Mouse (Mus musculus) right cerebral cortex, postnatal 36 days (tissue): ENCODE measurements around the gene Haus5.

ENCODE experiments used
- DNase-seq, 2 experiments: peaks; one replicate each; pipeline ENCODE4 v3.0.0; 2022; ENCODE audit warnings: low spot score in 2 of 2, mixed read lengths in 1 of 2

Haus5 gene

DNA sequence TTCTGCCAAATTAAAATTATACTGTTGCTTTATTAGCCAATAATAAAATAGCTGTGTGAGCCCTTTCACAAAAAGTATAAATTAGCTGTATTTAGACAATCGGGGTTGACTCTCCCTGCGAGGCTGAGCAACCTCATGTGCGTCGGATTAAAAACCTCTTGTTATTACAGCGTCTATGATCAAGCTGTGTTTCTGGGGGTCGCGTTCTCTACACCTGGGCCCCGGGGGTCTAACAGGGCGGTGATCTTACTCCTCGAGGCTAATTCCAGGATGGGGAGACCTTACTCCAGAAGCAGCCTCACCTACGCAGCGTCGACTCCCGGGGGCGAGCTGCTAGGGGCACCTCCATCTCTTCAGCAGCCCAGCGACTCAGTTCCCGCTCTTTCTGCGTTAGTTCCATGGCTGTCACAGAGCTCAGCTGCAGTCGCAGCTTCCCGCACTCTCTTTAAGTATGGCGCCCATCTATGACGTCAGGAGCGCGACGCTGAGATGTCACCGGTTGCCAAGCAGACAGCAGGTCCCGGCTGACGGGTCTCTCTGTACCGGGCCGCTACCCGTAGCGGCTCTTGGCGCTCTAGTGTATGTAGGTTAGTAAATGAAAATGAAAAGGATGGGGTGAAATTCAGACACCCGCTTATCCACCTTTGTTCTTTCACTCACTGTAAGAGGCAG is at the start of gene Haus5:
Gene Haus5, minus strand, starts transcription at position 466 of the 672 bp plus-strand sequence.
- DNase-seq, result peak; percentile 91 to 92

DNA sequence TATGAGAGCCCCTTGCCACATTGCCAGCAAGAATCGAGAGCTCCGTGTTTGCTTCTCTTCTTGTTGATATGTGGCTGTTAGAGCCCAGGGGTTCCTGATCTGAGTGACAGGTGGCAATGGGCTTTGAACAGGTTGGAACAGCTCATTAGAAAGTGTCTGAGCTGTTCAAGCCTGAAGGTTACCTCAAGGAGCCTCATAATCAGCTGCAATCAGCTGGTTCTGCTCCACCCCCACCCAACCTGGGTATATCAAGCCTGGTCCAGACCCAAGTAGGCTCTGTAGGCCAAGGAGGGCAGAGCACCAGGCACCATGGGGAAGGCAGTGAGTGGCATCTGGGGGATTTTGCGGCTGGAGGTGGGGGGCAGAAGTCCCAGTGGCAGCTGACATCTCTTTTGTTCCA is 47.1 kb upstream of the Haus5 start, which contains the start of gene Atp4a:
Gene Atp4a, plus strand, starts transcription at position 268 of the 400 bp plus-strand sequence.
- no peak for DNase-seq

DNA sequence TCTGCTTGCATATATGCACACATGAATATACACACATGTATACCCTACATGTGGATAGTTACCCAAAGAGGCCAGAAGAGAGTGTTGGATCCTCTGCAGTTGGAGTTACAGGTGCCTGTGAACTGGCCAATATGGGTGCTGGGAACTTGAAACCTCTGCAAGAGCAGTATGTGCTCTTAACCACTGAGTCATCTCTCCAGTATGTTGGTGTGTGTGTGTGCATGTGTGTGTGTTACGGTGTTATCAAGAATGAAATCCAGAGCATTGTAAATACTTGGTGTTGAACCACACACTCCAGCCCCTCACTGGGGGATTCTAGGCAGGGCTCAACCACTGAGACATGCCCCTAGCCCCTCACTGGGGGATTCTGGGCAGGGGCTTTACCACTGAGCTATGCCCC is 42.6 kb upstream of the Haus5 start:
- DNase-seq, result no peak

DNA sequence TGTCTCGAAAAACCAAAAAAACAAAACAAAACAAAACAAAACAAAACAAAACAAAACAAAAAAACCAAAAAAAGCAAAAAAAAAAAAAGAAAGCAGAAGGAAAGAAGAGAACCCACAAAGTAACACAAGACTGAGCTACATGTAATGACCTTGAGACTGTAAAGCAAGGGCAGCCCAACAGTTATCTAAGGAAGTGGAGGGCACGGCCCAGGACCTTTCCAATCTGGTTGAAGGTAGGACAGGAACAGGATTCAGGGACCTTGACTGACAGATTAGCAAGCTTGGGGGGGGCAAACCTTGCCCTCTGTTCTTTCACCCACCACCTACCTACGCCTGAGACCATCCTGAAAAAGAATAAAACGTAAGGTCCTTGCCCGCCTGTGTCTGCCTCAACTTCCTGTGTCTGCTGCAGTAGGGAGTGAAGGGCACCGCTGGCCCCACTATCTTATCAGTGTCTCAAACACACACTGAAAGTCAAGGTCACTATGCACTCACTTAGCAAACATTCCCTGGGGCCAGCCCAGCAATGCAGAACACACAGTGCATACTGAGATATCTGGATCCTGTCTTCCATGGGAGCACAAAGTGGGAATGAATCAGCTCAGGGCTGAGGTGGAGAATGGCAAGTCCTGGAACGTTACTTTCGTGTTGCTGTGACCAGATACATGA is 41.6 kb upstream of the Haus5 start:
- no peak for DNase-seq

DNA sequence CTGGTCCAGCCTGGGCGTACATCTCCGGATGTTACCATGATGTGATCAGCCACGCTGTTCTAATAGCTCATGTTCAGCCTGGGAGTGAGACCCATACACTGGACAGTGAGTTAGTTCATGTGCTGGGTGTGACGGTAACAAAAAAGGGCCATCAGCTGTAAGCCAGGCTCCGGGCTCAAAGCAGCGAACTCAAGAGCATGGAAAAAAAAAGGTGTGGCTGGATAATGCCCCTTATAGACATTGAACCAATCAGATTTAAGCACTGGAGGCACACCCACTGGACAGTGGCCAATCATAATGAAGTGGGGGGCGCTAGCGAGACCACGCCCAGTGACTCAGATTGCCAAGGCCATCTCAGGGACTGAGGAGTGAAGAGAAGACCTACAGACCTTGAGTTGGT is 33.8 kb upstream of the Haus5 start, which contains the start of gene 2200002J24Rik:
Gene 2200002J24Rik, plus strand, starts transcription at position 338 of the 400 bp plus-strand sequence.
- no peak for DNase-seq

DNA sequence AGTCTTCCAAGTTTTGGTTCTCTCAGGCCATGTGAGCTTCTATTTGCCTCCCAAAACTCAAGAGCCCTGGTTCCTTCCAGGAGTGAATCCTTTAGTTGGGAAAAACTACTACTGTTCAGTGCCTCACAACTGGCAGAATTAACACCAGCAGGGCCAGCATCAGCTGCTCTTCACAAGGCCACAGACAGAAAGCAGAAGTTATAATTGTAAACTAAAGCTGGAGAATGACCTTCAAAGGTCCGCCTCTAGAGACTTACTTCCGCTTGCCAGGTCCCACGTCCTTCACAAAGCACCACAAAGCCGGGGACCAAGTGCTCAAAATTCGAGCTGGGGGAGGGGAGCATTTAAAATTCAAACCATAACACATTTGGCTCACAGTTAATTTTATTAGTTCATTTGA is 33.3 kb upstream of the Haus5 start:
- no peak for DNase-seq

DNA sequence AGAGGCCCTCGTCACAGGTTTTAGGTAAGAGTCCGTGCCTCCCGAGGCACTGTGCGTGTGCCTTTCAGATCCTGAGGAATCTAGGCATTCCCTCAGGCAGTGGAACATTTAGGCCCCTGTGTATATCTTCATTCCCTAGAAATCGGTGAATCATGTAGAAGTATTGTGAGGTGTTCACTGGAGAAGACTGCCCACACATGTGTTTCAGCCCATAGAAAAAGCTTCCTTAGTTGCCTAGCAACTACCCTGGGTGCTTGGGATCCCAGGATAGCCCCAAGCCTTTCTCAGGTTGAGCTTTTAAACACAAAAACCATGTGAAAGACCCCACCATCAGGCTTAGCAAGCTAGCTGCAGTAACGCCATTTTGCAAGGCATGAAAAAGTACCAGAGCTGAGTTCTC is 23.5 kb upstream of the Haus5 start:
- DNase-seq, result no peak

DNA sequence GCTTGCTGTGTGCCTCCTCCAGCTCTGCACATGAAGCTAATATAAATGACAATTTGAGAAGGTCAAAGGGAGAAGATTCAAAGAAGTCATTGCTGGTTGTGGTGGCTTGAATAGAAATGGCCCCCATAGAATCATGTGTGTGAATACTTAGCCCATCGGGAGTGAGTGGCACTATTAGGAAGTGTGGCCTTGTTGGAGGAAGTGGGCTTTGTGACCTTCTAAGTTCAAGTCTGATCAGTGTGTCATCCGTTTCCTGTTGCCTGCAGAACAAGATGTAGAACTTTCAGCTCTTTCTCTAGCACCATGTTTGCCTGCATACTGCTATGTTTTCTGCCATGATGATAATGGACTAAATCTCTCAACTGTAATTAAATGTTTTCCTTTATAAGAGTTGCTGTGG is 18.6 kb upstream of the Haus5 start:
- no peak for DNase-seq

DNA sequence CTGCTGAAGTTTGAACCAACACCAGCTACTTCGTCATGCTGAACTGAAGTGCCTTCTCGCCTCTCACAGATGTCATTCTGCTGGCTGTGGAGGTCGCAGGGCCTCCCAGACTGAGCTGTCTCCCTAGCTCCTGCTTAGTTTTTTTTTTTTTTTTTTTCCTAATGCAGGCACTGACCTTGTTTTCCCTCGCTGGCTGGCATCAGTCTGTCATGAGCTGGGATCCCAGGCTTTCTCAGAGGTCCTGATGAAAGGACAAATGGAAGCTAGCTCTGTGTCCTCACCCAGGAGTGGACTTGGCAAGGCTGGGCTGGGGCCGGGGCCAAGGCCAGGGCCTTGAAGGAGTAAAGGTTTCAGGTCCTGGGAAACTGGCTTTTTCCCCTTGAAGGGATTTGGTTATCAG is 17.1 kb upstream of the Haus5 start:
- no peak for DNase-seq

DNA sequence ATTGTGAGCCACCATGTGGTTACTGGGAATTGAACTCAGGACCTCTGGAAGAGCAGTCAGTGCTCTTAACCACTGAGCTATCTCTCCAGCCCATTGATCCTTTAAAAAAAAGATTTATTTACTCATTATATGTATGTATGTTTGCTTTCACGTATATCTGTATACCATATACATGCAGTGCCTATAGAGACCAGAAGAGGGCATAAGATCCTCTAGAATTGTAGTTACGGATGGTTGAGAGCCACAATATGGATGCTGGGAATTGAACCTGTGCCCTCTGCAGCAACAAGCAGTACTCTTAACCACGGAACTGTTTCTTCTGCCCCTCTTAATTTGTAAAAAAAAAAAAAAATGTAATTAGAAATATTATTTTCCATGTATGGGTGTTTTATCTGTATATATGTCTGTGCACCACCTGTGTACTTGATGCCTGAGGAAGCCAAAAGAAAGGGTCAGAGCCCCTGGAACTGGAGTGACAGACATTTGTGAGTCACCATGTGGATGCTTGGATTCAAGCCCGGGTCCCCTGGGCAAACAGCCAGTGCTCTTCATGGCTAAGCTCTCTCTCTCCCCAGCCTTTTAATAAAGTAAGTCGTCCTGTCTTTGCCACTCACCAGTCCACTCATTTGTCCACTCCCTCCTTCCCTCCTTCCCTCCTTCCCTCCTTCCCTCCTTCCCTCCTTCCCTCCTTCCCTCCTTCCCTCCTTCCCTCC is 13.6 kb upstream of the Haus5 start:
- DNase-seq, result no peak

DNA sequence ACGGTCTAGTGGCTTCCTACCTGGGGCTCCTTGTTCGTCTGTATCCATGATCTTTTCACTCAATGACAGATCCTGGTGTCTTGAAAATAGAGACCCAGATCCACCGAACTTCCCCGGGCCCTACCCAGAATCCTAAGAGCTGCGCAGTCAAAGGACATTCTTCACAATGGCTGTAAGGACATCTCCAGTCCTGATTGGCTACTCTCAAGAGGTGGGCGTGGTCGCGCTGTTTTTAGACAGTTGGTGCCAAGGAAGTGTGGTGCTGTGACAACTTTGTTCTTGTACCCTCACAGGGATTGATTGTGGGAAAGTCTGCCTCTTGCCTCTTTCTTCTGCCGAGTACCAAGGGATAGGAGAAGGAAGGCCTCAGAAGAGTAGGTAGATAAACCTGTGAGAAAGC is 6.7 kb upstream of the Haus5 start, which contains the start of gene Pmis2:
Gene Pmis2, minus strand, starts transcription at position 126 of the 400 bp plus-strand sequence.
- no peak for DNase-seq

DNA sequence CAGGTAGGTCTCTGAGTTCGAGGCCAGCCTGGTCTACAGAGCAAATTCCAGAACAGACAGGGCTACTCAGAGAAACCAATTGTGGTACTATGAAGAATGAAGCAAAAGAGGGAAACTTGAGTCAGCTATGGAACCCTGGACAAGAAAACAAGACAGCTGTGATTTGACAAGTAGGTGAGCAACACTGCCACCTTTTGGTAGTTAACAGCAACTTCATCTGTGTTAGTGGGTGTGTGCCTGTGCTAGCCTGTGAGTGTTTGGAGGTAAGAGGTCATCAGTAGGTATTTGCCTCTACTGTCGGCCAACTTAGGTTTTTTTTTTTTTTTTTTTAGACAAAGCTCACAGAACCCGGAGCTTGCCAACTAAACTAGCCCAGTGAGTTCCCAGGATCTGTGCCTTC is 4.4 kb upstream of the Haus5 start:
- no peak for DNase-seq

DNA sequence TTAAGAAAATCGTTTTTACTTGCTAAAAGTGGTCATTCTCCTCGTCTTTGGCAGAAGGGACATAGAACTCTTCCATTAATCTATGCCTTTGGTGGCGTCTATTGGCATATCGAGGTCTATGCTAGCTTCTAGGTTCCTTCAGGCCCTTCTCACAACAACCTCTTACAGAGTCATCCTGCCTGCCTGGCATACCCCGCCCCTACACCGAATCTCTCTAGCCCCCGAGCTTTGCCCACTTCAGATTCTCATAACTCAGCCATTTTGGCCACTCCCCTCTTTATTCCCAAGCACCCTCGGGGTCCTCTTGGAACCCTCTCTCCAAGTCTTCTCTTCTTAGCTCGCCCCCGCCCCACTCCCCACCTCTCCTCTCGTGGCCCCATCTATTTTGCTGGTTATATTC is 527 bp upstream of the Haus5 start:
- DNase-seq, result no peak

DNA sequence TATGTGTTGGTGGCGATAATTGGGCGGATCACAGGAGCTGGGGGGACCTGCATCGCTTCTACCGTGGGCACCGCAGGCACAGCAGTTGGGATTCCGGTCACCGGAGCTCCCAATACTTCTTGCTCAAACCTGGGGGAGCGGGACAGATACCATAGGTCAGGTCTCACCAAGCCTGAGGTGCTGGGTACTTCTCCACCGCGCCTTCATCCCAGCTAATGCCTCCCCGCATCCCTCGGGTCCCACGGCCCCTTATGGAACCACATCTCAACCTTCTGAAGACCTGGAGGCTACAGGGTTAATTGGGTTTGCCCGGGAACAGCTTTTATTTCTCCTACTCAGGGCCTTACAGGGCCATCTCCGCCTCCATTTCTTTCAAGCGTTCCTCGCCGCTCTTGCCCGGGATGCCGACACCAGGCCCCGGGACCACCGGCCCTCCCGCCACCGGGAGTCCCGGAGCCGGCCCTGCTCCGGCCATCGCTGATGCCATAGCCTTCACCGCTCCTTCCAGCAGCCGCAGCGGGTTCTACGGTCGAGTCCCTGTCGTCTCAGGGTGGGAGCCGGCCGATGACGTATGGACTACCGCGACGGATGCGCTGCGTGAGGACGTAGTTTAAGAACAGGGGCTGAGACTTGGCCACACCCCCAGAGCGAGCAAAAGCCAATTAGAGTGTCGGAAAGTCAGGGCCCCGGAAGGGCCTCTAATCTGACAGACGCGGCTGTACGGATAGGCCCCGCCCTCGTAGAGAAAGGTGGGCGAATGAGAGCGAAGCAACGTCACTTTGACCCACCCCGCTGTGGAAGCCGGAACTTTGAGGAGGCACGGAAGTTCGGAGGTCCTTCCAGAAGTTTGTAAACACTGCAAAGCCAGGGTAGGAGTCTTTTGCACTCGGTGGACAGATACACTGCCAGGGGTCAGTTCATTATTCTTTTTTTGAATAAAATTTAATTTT is 14.9 kb downstream of the Haus5 start, which contains the start of gene Rbm42:
Gene Rbm42, minus strand, starts transcription at position 727 of the 950 bp plus-strand sequence.
- peak; percentile 99 to 100 for DNase-seq

DNA sequence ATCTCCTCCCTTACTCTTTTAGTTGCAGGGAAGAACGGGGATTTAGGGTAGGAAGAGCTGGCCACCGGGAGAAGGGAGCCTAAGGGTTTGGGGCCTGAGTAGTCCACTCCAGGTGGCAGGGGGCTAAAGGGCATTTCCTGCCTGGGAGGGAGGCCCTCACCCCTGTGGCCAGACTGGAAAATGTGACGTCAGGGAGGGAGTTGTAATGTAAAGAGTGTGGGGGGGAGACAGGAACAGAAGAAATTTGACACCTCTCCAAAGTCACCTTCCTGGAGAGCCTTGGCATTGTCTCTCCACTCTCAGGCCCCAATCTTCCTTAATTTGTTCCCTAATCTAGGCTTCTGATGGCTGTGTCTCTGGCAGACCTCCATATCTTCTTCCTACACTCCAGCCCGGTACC is 25.7 kb downstream of the Haus5 start:
- no peak for DNase-seq

DNA sequence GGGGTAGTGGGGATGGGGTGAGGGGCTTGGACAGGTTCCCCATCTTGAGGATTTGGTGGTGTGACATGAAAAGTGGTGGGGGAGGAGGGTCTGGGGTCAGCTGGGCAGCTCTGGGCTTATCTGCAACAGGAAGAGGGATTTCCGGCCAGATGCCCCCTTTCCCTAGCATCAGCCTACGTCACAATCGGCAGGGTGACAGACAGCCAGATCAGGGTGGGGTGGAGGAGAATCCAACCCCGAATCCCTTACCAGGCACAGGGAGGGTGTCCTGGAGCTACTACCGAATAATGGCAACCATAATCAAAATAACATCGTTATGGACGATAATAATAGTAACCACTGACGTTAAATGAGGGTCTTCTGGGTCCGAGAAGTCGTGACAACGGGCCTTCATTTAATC is 28.4 kb downstream of the Haus5 start:
- DNase-seq, result no peak

DNA sequence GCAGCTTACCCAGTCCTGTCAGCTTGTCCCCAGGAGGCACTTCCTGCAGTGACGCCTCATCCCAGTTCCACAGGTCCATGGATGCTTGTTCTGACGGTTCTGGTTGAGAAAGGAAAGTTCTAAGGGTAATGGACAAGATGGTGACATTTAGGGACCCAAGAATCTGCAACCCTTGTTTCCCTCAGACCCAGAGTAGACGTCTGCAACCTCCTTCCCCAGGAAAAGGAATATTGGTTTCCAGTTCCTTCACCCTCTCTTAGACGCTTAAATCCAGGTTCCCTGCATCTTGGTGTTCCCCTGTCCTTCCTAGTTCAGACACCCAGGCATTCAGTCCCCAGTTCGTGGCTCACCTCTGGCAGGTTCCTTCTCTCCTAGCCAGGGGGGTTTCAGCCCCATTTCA is 29.0 kb downstream of the Haus5 start, which contains the start of gene Etv2:
Gene Etv2, minus strand, starts transcription at position 101 of the 400 bp plus-strand sequence.
- DNase-seq, result no peak

DNA sequence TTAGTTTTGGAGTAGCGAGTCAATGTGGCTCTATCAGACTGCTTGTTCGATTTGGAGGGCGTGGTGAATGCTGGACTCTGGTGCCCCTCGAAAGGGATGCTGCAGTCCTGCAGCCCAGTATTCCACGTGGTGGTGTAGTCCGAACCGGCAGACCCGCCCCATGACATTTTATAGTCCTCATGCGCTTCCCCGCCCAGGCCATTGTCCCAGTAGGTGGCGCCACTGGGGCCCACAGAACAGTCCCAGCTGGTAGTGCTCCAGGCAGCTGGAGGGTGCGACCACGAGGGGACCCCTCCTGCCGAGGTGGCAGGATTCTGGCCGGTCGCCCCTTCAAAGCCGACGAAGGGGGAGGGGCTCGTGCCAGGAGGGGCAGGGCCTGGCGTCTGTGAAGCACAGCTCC is 30.2 kb downstream of the Haus5 start:
- no peak for DNase-seq

DNA sequence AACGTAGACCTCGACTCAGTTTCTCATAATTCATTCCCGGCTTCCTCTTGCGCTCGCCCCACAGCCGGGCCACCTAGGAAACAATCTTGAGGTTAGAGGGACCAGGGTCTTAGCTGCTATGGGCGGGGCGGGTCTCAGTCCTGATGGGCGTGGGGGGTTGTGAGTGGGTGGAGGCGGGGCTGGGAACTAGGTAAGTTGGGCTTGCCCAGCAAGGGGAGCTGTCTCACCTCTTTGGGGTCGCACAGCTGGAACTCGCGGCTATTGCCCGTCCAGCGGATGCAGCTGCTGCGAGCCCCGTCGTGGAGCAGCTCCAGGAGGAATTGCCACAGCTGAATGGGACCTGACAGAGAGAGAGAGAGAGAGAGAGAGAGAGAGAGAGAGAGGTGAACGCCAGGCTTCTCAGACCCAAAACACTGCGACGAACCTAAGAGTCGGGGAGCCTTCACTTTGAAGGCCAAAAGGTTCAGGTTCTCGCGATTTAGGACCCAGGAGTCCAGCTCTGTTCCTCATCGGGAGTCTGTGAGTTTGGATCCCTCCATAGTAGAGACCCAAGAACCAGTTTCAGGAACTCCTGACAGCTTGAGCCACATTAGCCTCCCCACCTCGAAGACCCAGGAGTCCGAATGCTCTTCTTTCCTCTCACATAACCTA is 30.9 kb downstream of the Haus5 start:
- no peak for DNase-seq

DNA sequence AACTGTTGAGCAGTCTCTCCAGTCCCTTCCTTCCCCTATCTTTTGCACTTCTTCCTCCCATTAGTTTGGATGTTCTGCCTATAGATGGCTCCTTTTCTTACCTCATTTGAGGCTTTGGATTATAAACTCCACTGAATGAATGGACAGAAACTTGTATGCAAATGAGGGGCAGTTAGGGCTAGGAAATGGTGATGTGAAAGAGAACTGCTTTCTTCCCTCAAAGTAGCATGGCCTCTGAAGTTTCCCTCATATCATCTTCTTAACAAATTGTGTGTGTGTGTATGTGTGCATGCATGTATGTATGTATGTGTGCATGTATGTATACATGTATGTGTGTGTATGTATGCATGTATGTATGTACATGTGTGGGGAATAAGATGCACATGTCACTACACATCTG is 35.8 kb downstream of the Haus5 start:
- no peak for DNase-seq

DNA sequence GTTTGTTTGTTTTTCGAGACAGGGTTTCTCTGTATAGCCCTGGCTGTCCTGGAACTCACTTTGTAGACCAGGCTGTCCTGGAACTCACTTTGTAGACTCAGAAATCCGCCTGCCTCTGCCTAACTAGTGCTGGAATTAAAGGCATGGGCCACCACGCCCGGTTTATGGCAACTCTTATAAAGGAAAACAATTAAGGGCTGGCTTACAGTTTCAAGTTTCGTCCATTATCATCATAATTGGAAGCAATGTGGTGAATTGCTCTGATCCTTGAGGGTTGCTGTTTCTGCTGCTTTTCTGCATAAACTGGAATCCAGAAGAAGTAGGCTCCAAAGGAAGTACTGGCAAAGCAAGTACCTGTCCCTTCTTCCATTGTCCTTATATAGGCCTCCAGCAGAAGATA is 38.1 kb downstream of the Haus5 start:
- no peak for DNase-seq
